Mouse (Mus musculus) embryo, embryonic 11 days (tissue): Measurements from ENCODE around the gene Pitpnm2.

ENCODE experiments used
- DNase-seq: peaks from one replicate; pipeline ENCODE4 v3.0.0-alpha.2; 2015

The Pitpnm2 gene

DNA sequence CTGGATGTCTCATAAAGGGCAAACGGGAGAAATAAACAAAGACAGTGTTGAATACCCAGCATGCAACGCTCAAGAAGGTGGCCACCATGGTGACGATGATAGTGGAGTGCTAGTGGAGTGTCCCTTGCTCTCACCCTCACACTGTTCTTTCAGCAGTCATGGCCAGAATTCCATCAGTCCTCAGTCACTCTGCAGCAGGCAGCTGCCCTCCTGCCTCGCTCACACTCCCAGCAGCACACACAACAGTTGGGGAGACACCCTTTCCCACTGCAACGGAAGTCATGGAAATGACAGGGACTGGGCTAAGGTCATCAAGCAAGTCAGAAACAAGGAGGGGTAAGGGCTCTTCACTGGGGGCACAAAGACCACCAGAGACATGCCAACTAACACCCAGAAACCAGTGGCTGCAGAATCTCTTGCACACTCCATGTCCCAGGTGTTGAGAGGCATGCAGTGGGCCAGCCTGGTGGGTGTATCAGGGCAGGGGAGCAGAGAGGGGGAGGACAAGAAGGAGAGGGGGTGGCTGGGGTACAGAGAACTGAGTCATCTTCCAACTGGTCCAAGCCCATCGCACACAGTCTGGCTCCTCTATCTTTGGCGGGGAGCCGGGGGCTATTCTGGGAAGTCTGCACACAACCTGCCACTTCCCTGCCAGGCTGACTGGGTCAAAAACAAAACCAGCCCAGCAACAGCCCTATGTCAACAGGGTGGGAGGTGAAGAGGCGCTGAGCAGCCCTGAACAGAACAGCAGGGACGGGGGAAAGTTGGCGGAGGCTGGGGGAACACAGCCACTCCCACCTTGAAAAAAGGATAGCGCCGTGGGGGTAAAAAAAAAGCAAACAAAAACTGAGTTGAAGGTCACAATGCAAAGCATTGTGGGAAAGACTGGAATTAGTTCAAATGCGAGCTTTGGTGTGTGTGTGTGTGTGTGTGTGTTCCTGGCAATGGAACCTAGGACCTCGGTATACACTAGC lies 76.3 kb downstream of the Pitpnm2 start:
- DNase-seq: no peak

DNA sequence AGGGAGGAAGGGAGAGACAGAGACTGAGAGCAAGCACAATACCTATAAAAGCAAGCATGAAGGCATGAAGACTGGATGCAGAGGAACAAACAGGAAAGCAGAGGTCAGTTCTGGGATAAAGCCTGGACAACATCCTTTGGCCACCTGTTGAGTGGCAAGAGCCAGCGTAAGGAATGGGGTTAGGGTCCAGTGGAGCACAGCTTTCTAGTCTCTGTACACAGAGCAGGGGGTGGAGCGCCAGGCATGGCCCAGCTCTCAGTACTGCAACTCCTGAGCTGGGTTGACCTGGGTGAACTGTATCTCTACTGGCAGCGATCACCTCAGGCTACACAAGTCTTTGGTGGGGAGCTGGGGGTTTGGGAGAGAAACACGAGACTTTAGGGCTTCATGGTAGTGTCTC lies 77.3 kb downstream of the Pitpnm2 start:
- DNase-seq: no peak

DNA sequence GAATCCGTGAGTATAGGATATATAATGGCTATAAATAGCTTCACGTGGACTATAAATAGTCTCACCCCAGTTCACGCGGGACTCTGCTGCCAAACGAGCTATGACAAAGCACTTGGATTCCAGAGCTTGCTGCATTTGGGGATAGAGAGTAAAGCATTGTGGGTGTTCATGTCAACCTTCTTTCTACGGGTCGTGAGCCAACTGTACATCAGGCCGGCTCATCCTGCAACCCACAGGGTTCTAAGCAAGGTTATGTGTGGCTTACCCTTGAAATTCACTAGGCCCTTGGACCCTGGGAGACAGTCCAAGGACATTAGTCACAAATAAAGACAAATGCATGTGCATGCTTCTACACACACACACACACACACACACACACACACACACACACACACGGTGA lies 77.8 kb downstream of the Pitpnm2 start:
- DNase-seq: no peak

DNA sequence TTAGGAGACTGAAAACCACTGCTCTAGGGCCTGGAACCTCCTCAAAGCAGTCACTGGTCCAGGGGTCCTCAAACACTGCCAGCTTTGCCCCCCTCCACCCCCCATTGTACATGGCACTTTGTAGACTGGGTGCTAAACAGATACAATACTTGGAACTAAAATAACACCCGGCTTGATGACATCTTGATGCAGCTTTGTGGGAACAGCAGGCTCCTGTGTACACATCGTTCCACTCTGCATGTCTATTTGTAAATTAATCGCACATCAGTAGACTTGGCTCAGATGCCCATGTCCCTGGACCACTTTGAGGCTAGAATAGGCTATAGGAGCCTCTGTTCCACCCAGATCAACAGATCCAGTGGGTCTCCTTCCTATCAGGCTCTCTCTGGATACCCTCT lies 80.3 kb downstream of the Pitpnm2 start:
- no peak for DNase-seq

DNA sequence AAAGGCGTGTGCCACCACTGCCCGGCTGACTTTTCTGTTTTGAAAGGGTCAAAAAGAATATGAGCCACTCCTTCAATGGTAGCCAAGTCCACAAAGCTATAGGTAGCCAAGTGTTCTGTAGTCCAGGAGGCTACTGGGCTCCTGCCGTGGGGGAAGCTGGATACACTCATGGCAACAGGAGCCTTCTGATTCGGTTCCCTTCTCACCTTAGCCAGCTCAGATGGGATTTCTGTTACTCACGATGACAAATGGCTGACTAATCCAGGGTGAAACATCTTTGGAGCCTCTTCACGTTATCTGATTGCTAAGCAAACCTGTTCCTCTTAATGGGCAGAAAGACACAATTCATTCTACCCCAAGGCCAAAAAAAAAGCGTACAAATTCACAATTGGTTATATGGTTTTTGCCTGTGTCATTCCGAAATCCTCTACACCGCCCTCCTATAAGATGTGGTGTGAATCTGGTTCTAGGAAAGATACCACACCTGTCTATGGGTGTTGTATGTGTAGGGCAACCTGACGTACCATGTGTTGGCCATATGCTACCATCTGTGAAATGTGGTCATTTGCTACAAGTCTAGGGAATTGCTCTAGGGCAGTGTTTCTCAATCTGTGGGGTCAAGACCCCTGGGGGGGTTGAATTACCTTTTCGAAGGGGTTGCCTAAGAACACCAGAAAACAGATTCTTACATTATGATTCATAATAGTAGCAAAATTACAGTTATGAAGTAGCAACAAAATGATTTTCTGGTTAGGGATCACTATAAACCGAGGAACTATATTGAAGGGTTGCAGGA lies 80.9 kb downstream of the Pitpnm2 start:
- DNase-seq: no peak

DNA sequence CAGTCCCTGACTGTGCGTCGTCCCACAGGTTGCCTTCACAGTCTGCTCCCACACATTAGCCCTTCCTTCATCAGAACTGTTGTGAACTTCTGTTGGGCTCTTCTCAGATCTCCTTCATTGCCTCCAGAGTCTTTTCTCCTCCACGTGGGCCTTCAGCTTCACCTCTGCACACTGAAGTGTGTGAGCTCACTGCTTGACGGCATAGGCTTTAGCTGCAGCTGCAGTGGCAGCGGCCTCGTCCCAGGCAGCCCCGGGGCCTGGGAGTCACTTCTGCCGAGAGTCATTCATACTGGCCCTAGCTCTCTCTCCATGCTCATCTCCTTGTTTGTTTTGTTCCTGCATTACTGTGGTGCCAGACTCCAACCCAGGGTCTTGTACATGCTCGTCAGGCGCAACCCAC lies 81.9 kb downstream of the Pitpnm2 start:
- no peak for DNase-seq

DNA sequence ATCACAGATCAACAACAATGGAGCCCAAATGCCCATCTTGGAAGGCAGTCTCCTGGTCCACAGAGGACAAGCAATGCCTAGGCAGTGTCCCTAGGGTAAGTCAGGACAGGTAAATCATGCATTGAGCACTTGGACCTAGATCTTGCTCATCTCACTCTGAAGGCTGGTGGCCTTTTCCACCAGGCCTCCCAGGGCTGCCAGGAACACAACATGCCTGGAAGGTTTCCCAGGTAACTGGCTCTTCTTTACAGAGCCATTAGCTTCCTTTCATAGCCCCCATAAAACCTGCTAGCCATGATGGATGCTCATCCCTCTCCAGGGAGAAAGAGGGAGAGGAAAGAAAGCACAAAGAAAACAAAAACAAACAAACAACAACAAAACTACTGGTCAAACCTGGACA lies 82.8 kb downstream of the Pitpnm2 start:
- no peak for DNase-seq

DNA sequence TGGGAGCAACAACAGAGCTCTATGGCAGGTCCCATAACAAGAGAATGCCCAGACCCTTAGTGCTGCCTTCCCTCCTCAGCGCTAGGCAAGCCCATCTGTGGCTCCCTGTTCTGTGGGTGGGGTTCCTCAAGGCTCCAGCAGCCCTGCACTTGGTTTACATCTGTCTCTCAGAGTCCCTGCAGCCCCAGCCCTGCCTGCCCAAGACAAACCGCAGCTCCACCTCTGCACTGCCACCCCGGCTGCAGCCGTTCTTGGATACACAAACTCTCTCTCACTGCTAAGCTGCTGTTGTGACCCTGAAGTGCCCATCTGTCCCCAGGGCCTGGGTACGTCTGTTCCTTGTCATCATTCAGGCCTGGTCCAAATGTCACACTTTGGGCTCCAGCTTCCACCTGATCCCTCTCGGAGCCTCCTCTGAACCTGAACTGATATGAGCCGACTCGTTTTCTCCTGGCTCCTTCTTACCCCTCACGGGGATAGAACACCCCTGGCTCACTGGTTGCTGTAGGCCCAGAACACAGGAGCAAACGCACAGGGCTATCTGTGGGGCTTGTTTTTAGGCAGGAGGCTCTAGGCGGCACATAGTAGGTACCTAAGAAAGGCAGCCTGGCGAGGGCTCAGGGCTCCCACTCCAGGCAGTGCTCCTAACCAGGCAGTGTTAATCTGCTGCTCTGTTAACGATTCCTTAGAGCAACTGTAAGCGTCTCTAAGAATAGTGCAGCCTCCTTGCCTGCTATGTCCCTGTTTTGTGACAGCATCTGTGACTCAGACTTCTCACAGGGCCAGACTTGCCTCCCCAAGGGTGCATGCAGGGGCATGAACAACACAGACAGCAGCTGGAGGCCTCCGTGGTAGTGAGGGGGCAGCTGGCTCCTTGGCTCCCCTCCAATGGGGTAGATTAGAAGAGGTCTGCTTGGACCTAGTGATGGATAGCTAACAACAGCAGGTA lies 83.7 kb downstream of the Pitpnm2 start:
- no peak for DNase-seq

DNA sequence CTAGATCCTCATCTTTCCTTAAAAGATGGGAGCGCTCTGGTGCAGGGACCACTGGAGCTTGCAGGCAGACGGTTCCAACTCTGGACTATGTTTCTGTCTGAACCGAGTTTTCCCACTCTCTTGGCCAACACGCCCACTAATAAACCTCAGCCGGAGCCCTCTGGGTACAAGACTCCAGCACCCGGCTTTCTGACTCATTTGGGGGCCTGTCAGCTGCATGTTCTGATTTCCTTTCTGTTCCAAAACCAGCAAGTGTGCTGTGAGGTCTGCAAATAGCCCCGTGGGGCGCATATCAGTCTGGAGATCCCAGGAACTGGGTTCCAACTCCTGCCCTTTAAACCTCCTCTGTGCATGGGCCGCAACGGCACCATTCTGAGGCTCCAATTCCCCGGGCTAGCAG lies 86.1 kb downstream of the Pitpnm2 start:
- no peak for DNase-seq

DNA sequence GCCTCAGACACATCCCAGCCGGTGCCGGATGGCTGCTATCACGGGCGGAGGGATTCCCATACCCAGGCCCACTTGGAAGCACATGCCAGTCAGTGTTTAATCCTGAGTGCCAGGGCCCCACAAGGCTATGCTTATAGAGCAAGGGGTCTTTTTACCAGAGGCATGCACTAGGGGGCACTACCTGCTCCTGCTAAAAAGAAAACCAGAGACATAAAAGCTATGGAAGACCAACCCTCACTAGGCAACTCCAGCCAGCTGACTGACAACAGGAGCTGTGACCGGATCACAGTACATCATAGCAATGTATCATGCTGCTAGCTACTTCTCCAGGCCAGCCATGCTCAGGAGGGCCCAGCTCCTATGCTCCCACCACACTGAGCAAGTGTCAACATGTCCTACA lies 87.0 kb downstream of the Pitpnm2 start:
- peak; percentile 85 for DNase-seq

DNA sequence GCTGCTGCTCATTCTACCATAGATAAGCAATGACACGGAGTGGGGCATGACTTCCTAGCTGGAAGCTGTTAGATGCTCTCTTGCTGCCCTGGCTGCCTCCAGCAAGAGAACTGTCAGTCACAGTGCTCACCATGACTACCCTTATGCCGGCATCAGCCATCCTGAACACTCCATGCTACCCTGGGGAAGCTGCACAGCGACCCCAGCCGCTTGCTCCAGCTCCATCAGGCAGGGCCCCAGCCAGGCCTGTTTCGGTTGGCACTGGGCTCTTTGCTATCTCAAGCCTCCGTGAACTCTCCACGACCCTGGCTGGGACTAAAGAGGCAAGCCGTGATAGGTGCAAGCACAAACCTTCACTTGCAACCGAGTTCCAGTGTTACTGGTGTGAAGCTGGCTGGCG lies 87.7 kb downstream of the Pitpnm2 start:
- DNase-seq: peak; percentile 35

DNA sequence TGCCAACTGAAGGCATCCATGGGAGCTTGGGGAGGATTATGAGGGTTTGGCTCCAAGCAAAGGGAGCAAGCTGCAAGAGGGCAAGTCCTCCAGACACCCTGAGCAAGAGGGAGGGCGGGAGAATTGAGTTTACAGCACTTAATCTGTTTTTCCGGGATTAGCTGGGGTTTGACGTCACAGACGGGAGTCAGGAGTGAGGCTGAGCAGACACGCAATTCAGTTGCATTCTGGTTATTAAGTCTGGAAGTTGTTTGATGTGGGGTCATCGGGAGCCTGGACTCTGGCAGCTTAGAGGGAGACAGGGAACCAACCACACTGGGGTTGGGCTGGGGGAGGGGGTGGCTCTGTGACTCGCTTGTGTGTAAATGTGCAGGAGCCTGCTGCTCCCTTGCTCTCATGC lies 90.1 kb downstream of the Pitpnm2 start:
- DNase-seq: peak; percentile 40

DNA sequence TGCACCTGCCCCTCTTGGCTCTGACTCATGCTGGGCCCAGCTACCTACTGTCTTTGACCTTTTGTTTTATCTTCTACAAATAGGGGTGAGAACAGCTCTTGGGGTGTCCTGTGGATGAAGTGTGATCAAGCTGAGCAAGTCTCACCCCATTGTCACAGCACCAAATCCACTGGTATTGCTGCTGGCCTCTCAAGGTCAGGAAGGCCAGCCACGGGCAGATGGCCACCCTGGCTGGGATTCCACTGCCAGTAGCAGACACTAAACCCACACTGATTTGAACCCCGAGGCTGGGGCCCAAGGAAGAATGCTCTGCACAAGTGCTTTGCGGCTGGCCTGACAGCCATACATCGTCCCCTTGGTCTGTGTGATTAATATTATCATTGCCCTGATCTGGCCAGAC lies 91.3 kb downstream of the Pitpnm2 start:
- no peak for DNase-seq

DNA sequence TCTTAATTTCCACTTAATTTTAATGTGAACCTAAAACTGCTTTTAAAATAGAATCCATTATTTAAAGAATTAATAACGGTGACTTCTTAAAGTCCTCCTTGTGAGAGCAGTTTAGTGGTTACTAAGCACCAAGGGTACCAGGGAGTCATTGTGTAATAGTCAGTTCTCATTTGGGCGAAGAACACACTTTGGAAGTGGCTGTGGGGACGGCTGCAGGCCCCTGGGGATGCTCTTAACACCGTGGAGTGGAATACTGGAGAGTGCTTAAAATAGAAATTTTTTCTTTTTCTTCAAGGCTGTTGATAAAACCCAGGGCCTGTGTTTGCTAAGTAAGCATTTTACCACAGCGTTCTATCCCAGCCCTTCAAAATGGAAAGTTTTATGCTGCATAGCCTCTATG lies 93.6 kb downstream of the Pitpnm2 start:
- DNase-seq: no peak

DNA sequence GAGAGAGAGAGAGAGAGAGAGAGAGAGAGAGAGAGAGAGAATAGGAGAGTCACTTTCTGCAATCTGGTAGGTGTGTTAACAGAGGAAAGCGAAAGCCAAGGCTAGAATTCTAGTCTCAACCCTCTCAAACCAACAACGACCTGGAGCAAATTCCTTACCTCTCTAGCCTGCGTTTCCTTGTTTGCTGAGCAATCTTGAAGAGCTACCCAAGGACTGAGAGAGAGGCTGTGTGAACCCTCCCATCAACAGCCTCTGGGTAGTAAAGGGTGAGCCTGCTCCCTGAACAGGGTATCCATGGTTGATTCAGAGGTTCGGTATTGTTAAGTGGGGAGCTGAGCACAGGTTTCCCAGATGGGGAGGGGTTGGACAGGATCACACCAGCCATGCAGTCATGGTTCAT lies 96.8 kb downstream of the Pitpnm2 start:
- DNase-seq: no peak

DNA sequence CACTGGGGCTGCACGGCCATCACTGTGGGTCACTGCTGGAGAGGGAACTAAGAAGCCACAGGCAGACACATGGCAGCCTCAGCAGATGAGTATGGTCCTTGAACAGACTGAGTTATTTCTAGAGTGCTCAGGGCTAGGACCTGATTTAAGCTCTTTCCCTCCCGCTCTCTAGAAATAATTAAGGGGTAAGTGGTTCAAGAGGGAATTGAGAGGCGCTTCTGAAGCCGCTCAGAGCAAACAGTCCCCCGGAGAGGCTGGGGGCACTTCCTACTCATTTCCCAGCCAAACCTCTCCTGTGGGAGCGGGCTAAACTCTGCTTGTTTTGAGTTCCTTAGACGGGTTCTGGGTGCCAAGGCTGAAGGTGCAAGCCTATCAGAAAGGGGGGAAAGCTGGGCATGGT lies 98.7 kb downstream of the Pitpnm2 start:
- no peak for DNase-seq

DNA sequence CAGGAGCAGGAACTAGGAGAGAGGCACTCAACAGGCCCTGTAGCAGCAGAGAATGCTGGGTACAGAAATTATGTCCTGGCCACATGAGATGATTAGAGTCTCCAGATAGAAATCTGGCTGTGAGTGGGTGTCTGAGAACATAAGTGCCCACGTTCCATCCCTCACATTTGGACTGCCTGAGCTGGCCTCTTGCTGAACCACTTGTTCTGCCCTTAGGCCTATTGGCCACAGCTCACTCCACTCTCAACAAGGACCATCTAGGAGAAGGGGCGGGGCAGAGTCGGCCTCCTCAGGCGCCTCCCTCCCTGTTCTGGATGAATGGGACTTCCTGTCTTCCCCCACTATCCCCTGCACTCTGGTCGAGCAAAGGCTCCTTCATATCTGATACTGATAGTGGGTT lies 100.5 kb downstream of the Pitpnm2 start:
- no peak for DNase-seq

DNA sequence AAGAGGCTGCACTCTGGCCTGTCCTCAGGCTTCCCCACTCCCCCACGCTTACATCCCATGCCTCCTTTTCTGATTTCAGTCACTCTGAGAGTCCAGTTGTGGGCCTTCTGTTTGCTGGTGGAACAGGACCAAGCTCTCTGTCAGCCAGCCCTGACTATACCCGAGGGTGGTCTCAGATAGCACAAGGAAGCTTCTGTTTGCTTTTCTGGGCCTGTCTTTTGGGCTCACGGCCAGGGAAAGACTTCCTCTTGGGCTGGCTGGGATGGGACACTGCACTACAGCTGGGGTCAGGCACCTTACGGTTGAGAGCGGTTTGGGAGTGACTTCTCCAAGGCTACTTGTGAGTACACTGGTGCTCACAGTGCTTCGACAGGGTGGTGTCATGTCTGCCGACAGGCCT lies 111.5 kb downstream of the Pitpnm2 start:
- no peak for DNase-seq

DNA sequence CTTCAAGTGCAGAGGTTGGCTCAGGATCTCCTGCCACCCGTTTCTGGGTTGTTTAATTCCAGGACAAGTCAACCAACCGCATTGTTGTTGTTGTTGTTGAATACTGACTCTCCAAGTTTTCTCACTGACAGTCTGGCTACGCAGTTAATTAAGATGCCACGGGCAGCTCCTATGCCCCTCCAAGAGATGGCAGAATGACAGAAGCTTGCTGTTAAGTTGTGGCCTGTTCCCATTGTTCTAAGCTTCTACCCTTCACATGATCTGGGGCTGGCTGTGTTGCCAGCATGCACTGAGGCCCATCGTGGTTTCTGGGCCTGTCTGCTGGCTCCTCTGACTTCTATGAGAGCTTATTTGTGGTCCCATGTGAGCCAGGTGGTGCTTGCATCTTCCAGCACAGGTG lies 115.3 kb downstream of the Pitpnm2 start:
- no peak for DNase-seq

DNA sequence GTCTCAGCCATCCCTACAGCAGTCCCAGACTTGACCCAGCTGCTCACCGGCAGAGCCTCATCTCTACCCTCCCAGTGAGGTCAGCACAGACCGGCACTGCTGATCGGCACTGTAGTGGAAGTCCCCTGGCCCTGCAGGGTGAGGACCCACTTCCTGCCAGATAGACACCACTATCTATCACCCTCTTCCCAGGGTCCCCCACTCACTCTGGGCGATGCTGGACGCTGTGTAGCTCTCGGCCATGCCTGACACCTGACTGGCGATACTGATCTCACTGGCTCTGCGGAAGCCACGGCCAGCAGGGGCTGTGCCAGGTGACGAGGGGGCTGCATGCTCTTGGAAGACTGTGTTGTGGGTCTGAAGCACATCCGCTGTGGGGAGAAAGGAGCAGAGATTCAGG lies 124.5 kb downstream of the Pitpnm2 start:
- no peak for DNase-seq

DNA sequence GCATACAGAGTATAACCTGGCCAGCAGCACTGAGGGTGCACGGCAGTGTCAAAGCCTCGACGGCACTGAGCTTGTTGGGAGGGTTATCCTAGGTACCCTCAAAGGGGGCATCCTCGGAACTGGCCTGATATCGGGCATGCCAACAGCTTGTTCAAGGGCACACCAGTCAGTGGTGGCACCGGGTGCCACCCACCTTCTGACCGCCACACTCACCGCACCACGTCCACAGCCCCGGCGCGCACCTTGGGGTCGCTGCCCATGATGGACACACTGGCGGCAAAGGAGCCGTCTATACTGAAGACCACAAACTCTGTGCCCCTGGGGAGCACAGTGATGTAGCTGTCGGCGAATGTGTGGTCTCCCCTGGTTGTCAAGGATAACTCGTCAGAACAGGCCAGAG lies 127.2 kb downstream of the Pitpnm2 start:
- DNase-seq: no peak

DNA sequence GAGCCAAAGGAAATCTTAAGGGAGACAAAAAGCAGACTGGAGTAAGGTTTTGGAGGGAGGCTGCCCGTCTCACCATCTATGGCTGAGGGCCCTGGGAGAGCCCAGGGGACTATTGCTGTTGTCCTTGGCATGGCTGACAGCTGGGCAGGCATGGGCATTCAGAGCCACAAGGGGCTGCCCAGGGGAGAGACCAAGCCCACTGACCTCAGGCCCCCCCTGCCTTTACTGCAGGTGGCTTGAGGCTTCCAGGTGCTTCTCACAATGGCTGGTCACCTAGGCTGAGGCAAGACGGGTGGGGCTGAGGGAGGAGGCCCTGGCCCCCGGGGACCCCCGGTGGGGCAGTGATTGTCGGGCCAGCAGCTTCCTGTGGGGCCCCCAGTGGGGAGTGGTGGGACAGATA lies 130.4 kb downstream of the Pitpnm2 start:
- no peak for DNase-seq
